Mouse (Mus musculus): Measurements from ENCODE around the gene Vmn2r102. TPM values are rescaled to one million over a fixed set of nuclear protein-coding genes. Genes with fewer than 3 reads are reported as not detected.

Vmn2r102 gene
- not detected for total RNA-seq (2021)

- no peak for DNase-seq (ENCODE audit: extremely low spot score in 1 of 2, low spot score in 2 of 2)
- intact Hi-C loops (cut with DNase I) = no loop called here
These were observed at the start of gene Vmn2r102 for GRCm38 (mm10) chr17:19660028-19660427. TSS of gene Vmn2r102 (plus strand) at chr17:19660328.

DNA sequence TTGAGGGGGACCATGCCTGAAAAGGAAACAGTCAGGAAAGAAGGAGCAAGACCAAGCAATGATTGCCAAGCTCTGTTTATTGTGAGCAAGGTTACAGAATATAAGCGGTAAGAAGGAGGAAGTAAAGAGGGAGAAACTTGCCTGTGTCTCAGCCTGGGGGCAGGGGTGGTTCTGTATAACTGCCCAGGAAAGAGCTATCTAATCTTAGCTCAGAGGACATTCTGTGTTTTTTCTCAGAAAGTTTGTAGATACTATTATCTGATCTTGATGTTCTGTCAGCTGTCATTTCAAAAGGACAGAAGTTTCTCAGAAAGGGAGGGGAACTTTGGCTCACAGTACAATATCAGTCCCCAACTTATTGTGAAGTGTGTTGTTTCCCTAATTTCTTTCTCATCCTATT, 30.8 kb upstream of the Vmn2r102 start:
- DNase-seq (ENCODE audit: extremely low spot score in 1 of 2, low spot score in 2 of 2) = no peak
- intact Hi-C loops (cut with DNase I) = no loop called here

GRCm38 (mm10) chr17:19658447-19658846, 1.7 kb upstream of the Vmn2r102 start:
- DNase-seq (ENCODE audit: extremely low spot score in 1 of 2, low spot score in 2 of 2) = no peak
- intact Hi-C loops (cut with DNase I) = no loop called here

DNA sequence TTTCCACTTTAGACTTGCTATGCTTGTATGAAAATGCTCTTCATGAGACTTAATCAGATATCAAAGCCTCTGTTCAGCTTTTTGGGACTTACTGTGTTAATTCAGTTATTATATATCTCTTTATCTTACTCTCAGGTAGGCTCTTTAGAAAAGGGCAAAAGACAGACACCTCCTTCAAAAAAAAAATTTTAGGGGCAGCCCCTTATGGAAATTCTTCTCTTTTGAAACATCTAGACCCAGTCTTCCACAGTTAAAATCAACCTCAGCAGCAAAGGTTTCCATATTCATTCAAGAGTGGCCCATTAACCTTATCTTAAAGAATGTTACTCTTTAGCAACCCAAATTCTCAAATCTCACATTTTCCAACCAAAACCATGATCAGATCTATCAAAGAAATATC, 31.9 kb downstream of the Vmn2r102 start:
- no peak for DNase-seq (ENCODE audit: extremely low spot score in 1 of 2, low spot score in 2 of 2)
- intact Hi-C loops (cut with DNase I) = no loop called here

Other genes starting within 250 kb of the Vmn2r102 start
- not detected for gene Vmn2r100, start 155.6 kb upstream of the Vmn2r102 start, total RNA-seq (2021)
- gene Vmn2r101, start 83.1 kb upstream of the Vmn2r102 start, total RNA-seq (2021) = not detected
- not detected for gene Vmn2r103, start 113.0 kb downstream of the Vmn2r102 start, total RNA-seq (2021)